Mouse (Mus musculus) forebrain, embryonic 15.5 days (tissue): ENCODE results near the gene Tspan5. TPM values are rescaled to one million over a fixed set of nuclear protein-coding genes. Genes with fewer than 3 reads are reported as not detected.

Source experiments
- ATAC-seq: fragments of 200-750 bp; cut with Nextera tagmentation; replicated peaks from 2 replicates; pipeline ENCODE4 v1.8.0; 2017; ENCODE audit warnings: mild to moderate bottlenecking, moderate TSS enrichment, moderate library complexity
- H3K27ac ChIP-seq: fragments of 300-500 bp; sonication (generic); replicated peaks from 2 replicates; pipeline ENCODE4 v1.5.1; 2015; ENCODE audit warnings: mild to moderate bottlenecking, inconsistent platforms
- H3K27me3 ChIP-seq: fragments of 300-500 bp; sonication (generic); 2 replicates; pipeline ENCODE4 v1.6.1; 2015; ENCODE audit warnings: inconsistent platforms
- H3K36me3 ChIP-seq: fragments of 300-500 bp; sonication (generic); 2 replicates; pipeline ENCODE4 v1.6.1; 2015; ENCODE audit warnings: mild to moderate bottlenecking, inconsistent platforms
- H3K4me1 ChIP-seq: fragments of 300-500 bp; sonication (generic); 2 replicates; pipeline ENCODE4 v1.6.1; 2015; ENCODE audit warnings: inconsistent platforms
- H3K4me2 ChIP-seq: fragments of 300-500 bp; sonication (generic); replicated peaks from 2 replicates; pipeline ENCODE4 v1.6.1; 2015; ENCODE audit warnings: mild to moderate bottlenecking, inconsistent platforms
- H3K4me3 ChIP-seq: fragments of 300-500 bp; sonication (generic); 2 replicates; pipeline ENCODE4 v1.5.1; 2015; ENCODE audit warnings: mild to moderate bottlenecking, inconsistent platforms
- H3K9ac ChIP-seq: fragments of 300-500 bp; sonication (generic); replicated peaks from 2 replicates; pipeline ENCODE4 v1.6.1; 2015; ENCODE audit warnings: mild to moderate bottlenecking, inconsistent platforms
- H3K9me3 ChIP-seq: fragments of 300-500 bp; sonication (generic); 2 replicates; pipeline ENCODE4 v1.6.1; 2016; ENCODE audit warnings: inconsistent platforms
- WGBS: fragments of 180-500 bp; shearing (Covaris S2); methylation state at CpG from one replicate; pipeline ENCODE4 v1.1.7; 2015; ENCODE audit warnings: mixed read lengths; 5-methylcytosine and 5-hydroxymethylcytosine counted together
- polyA plus RNA-seq: library from polyadenylated mRNA; unstranded; fragments of >200 nt; fragmentation: Nextera tagmentation; extraction: Ambion mirVana; gene quantifications from 2 replicates; pipeline ENCODE4 v1.2.1, GENCODE M21; 2015

The Tspan5 gene
- polyA plus RNA-seq, 1 experiment from 2014 or later: 104 TPM

DNA sequence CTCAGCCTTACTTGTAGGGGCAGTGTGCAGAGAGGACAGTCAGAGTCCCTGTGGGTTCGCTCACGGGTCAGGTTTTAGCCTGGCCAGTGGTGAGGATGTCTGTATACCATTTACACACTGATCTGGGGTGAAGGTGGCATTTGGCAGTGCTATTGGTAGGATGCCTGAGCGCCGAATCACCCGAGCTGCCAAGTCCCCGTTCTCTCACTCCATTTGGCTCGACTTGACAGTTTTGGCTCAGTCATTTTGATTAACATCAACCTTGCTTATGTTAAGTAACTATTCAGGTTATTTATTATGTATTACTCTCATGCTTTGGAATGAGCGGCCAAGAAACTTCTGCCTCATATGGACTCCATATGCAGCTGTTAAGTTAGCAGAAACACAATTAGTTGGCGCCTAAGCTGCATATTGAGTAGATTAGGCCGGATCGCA is 18.7 kb downstream of the Tspan5 start:
- no peaks in the 10 kb centered on the region for H3K27me3 ChIP-seq
- no peak overlapping the region for H3K4me2 ChIP-seq

DNA sequence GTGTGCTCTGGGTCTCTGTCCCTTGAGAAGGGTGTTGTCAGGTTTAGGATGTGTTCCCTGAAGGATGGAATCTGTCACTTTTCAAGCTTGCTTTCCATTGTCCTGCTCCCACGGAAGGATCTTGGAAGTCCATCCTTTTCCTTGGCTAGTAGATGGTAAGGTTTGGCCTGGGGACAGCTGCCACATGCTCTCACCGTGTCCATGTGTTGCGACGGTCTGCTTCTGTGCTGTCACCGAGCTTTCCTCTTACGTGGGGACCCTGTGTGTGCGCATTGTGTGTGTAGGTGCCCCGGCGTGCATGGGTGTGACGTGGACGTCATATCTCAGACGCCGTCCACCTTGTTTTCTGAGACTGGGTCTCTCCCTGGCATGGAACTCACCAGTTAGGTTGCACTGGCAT is 19.5 kb downstream of the Tspan5 start:
- Histone ChIP-seq H3K4me2 (no peak overlapping the region), H3K36me3 (no peaks in the 10 kb centered on the region), H3K9ac (0 out of 2 replicates have a peak overlapping the region, but pooled peaks have one; percentile 9), H3K4me1 (peaks cover 25% of the 10 kb centered on the region), H3K4me3 (no peak overlapping the region), H3K27ac (peak overlapping the region; percentile 61), H3K27me3 (no peaks in the 10 kb centered on the region), H3K9me3 (no peaks in the 10 kb centered on the region)
- 81% methylated on average over 13 of the region's 13 CpGs for WGBS
- ATAC-seq: no peak

More for the DNA sequence above, 18.7 kb downstream of the Tspan5 start:
- Histone ChIP-seq H3K27ac (peak overlapping the region; percentile 61; the same call in 1 of the 2 replicates), H3K4me1 (peaks cover 25% of the 10 kb centered on the region), H3K36me3 (no peaks in the 10 kb centered on the region), H3K9me3 (no peaks in the 10 kb centered on the region), H3K9ac (no peak overlapping the region), H3K4me3 (no peak overlapping the region)
- 17% methylated on average over 11 of the region's 11 CpGs for WGBS
- peak; percentile 74 for ATAC-seq

DNA sequence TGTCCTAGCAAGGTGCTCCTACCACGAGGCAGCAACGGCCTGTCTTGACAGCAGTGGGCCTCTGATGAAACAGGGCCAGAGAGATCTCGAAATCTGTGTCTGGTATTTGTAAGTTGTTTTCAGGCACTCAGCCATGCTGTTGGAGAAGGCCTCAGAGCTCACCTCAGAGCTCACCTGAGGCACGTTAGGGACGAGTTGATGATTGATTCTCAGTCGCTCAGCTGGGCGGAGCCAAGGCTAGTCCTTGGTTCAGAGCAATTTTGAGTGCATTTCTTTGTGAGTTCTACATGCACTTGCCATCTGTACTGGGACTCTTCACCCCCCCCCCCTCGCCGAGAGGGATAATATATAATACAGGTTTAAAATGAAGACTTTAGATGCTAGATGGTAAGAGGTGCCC is 21.9 kb downstream of the Tspan5 start:
- 87% methylated on average over 9 of the region's 9 CpGs for WGBS
- Histone ChIP-seq H3K27me3 (no peaks in the 10 kb centered on the region), H3K9me3 (no peaks in the 10 kb centered on the region), H3K9ac (no peak overlapping the region), H3K4me3 (no peak overlapping the region), H3K4me1 (peaks cover 33% of the 10 kb centered on the region), H3K27ac (no peak overlapping the region), H3K4me2 (no peak overlapping the region), H3K36me3 (no peaks in the 10 kb centered on the region)
- ATAC-seq: no peak

DNA sequence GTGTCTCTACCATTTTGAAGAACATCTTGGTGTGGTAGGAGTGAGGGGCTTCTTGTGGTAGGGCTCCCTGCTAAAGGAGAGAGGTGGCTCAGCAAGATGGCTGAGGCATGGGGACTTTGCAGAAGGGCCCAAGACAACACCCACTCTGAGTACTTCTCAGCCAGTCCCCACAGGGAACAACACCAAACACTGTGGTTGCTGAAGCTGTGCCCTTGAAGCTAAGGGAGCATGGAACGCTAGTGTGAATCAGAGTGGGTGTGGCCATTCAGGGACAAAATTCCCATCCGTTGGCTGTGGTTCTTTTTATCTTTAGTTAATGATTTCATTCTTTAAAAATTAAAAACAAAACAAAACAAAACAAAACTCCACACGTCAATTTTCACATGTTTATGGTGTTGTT is 22.8 kb downstream of the Tspan5 start:
- ATAC-seq: no peak
- H3K4me2 ChIP-seq: no peak overlapping the region
- no peak overlapping the region for H3K4me3 ChIP-seq
- WGBS: 70% methylated on average over 3 of the region's 3 CpGs
- H3K27ac ChIP-seq: no peak overlapping the region
- H3K27me3 ChIP-seq: no peaks in the 10 kb centered on the region
- H3K9ac ChIP-seq: no peak overlapping the region
- H3K36me3 ChIP-seq: no peaks in the 10 kb centered on the region
- no peaks in the 10 kb centered on the region for H3K9me3 ChIP-seq
- H3K4me1 ChIP-seq: peaks cover 37% of the 10 kb centered on the region

DNA sequence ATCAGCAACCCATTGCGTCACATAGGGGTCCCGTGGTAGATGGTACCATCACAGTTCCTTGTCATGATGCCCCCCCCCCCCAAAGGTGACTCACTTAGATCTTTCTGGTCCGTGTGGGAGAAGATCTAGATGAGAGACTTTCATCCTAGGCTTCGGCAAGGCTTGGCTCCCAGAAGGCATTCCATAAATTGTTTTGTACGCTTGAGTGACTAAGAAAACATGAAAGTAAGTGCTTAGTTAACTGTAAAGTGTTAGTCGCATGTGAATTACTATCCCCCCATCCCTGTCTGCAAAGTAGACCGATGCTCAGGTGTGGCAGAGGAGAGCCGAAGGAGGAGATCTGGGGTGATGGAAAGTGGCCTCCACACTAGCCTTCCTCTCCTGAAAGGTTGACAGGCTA is 25.0 kb downstream of the Tspan5 start:
- no peaks in the 10 kb centered on the region for H3K9me3 ChIP-seq
- no peak overlapping the region for H3K9ac ChIP-seq
- ATAC-seq: no peak
- no peak overlapping the region for H3K27ac ChIP-seq
- WGBS: 70% methylated on average over 8 of the region's 8 CpGs
- H3K4me3 ChIP-seq: no peak overlapping the region
- no peak overlapping the region for H3K4me2 ChIP-seq
- peaks cover 37% of the 10 kb centered on the region for H3K4me1 ChIP-seq
- no peaks in the 10 kb centered on the region for H3K27me3 ChIP-seq
- no peaks in the 10 kb centered on the region for H3K36me3 ChIP-seq

DNA sequence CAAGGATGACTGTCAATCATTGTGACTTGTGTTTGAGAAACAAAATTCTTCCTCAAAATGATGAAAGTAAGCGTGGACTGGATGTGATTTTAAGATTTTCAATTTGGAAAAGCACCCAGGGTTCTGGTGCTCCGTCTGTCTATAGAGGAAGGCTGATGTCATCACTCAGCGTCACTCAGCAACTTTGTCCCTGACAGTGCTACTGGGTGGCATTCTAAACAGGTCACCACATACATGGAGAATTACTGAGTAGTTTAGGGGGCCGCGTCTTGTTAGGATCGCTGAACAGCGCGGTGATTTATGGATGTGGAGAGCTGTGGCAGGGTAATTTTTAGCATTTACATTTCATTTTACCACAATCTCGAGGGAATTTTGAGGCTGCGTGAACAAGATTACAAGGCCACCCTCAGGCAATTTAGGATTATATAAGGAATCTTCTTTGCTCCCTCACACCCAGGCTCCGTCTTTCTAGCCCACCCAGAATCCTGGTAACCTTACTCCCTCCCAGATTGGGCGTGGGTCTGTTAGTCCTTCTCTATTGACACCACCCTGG is 26.6 kb downstream of the Tspan5 start:
- Histone ChIP-seq H3K4me1 (peaks cover 40% of the 10 kb centered on the region), H3K4me2 (no peak overlapping the region), H3K9ac (no peak overlapping the region), H3K27me3 (no peaks in the 10 kb centered on the region), H3K9me3 (no peaks in the 10 kb centered on the region), H3K4me3 (no peak overlapping the region), H3K36me3 (no peaks in the 10 kb centered on the region), H3K27ac (no peak overlapping the region)
- 68% methylated on average over 12 of the region's 12 CpGs for WGBS
- no peak for ATAC-seq

DNA sequence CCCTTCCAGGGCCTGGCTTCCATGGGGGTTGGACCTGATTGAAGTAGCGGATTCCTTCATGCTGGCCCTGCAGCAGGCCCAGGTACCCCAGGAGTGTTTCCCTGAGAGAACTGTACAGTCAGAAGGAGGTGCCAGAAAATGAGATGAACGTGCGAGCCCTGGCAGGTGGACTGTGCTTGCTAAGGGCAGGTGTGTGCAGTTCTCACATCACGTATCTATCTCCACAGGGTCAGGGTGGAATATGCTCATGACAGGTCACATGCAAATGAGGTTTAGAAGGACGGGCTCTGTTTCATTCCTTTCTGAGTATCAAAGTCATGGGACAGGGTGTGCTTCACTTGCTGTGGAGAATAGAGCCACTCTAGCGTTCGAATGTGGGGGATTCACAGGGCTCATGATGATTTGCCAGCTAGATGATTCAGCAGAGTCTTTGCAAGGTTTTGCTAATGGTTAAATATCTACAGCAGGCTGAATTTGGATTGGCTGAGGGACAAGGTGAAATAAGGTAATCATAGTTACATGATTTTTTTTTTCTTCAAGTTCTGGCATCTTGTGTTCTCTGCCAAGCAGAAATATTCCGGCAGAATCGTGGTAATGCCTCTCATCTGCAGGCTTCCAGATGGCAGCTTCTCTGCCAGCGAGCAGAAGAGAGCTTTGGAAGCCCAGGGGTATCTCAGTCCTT is 28.8 kb downstream of the Tspan5 start:
- Histone ChIP-seq H3K27me3 (no peaks in the 10 kb centered on the region), H3K9ac (no peak overlapping the region), H3K9me3 (no peaks in the 10 kb centered on the region), H3K36me3 (no peaks in the 10 kb centered on the region), H3K27ac (0 out of 2 replicates have a peak overlapping the region, but pooled peaks have one; percentile 14), H3K4me1 (peaks cover 55% of the 10 kb centered on the region), H3K4me3 (no peak overlapping the region), H3K4me2 (no peak overlapping the region)
- ATAC-seq: 0 out of 2 replicates have a peak, but pooled peaks have one; percentile 23
- WGBS: 52% methylated on average over 10 of the region's 10 CpGs

DNA sequence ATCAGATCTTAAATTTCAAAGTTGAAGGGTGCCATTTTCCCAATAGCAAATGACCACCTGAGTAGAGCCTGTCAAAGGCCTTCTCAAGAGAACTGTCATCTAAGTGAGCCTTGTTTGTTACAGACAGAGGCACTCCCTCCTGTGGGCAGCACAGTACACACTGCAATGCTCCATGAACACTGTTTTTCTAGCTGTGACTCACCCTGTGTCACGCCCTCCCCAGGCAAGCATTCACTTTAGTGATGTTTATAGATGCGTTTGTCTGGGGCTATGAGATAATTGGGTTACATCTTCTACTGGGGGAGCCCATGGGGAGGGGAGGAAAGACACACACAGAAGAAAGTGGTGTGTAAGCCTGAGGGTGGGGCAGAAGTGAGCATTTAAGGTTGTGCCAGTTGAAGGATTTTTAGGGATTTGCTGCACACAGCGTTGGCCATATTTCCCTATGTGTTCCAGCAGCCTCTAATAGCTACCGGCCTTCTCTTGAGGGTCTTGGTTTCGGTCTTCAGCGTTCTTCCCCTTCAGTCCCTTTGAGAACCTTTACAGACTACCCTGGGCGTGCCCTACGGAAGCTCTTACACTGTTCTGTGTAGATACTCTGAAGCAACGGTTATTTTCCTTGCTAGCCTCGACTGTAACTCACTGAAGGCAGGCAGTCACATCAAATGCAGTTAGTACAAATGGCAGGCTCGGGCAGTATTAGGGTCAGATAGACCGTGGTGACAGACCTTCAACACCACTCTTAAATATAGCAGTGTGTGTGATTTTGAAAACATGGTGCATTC is 29.7 kb downstream of the Tspan5 start:
- Histone ChIP-seq H3K9ac (no peak overlapping the region), H3K9me3 (no peaks in the 10 kb centered on the region), H3K4me2 (no peak overlapping the region), H3K27ac (no peak overlapping the region), H3K36me3 (no peaks in the 10 kb centered on the region), H3K27me3 (no peaks in the 10 kb centered on the region), H3K4me1 (peaks cover 55% of the 10 kb centered on the region), H3K4me3 (no peak overlapping the region)
- 88% methylated on average over 12 of the region's 12 CpGs for WGBS
- no peak for ATAC-seq

DNA sequence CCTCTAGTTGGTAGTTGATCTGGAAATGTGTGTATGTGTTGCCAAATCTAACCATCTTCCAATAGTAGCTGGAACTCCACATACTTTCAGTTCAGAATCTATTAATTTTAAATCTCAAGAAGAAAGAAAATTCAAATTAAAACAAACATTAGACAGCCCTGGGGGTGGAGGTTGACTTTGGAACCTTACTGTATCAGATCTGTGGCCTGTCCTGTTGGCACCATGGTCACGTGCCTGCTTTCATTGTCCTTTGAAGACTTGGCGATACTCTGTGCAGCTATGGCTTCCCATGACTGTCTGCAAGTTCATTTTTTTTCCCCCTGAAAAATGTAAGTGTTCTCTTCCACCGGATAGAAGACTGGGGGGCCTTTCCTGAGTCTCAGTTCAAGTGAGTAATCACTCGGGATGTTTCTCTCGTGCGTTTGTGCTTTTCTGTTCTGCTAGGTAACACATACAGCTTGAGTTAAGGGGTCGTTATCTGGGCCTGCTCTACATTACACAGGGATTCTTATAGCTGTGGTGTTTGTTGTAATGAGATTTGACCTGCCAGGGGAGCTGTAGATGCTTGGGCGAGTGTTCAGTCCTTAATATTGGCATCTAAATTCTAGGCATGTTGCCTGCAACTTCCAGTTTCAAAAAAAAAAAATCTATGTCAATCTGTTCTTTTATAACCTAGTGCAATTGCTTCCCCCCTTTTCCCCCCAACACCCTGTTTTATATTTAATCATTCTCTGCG is 32.0 kb downstream of the Tspan5 start:
- no peak overlapping the region for H3K9ac ChIP-seq
- H3K27me3 ChIP-seq: no peaks in the 10 kb centered on the region
- H3K36me3 ChIP-seq: no peaks in the 10 kb centered on the region
- H3K9me3 ChIP-seq: no peaks in the 10 kb centered on the region
- H3K4me2 ChIP-seq: no peak overlapping the region
- H3K4me1 ChIP-seq: peaks cover 59% of the 10 kb centered on the region
- ATAC-seq: no peak
- H3K27ac ChIP-seq: 0 out of 2 replicates have a peak overlapping the region, but pooled peaks have one; percentile 24
- H3K4me3 ChIP-seq: no peak overlapping the region
- WGBS: 45% methylated on average over 9 of the region's 9 CpGs

DNA sequence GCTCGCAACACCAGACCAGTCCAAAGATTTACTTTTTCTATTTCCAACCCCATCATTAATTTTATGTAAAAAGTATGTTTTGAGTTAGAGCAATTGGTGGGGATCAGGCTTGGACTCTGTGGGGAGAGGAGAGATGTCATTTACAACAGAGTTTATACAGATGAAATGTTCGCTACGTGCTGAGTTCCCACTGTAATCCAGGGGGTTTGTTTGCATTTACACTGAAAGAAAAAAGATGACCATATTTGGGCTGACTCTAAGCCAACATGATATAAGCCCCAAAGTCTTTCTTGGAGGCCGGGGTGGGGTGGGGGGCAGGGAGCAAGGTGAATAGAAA is 32.6 kb downstream of the Tspan5 start:
- ATAC-seq: no peak
- H3K4me1 ChIP-seq: peaks cover 61% of the 10 kb centered on the region
- 51% methylated on average over 4 of the region's 4 CpGs for WGBS

DNA sequence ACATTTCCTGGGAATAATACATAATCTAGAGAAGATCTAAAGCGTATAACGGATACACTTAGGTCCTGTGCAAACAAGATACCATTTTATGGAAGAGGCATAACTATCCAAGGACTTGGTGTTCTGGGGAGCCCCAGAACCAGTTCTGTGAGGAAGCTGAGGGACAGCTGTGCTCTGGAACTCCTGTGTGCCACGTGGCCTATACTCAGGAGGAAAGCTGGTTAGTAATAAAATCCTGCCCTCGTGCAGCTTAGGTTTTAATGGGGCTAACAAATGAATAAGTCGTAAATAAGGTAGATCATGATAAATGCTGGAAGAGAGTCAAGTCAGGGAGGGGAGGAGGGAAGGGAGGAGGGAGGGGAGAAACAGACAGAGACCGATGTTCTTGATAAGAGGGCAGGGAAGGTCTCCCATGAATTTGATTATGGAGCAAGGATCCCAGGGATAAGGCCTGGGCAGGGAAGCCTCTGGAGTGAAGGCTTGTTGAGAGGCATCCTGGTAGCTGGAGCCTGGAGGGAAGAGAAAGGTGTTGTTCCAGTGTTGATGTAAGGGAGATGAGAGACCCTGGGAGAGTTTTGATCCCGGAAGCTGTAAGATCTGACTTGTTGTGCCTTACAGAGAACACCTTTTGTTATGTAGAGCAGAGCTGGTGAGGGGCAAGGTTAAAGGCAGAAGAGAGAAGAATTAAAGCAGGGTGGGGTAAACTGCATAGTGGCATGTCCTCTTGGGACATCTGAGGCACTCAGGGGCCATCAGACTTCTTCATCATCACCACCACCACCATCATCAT is 34.1 kb downstream of the Tspan5 start:
- H3K9me3 ChIP-seq: no peaks in the 10 kb centered on the region
- H3K36me3 ChIP-seq: no peaks in the 10 kb centered on the region
- no peak overlapping the region for H3K4me3 ChIP-seq
- H3K27me3 ChIP-seq: no peaks in the 10 kb centered on the region
- no peak overlapping the region for H3K27ac ChIP-seq
- no peak overlapping the region for H3K9ac ChIP-seq
- no peak for ATAC-seq
- no peak overlapping the region for H3K4me2 ChIP-seq
- WGBS: 79% methylated on average over 7 of the region's 7 CpGs
- H3K4me1 ChIP-seq: peaks cover 51% of the 10 kb centered on the region

More for the DNA sequence above, 32.6 kb downstream of the Tspan5 start:
- Histone ChIP-seq H3K4me3 (no peak overlapping the region), H3K27me3 (no peaks in the 10 kb centered on the region), H3K36me3 (no peaks in the 10 kb centered on the region), H3K9ac (no peak overlapping the region), H3K4me2 (no peak overlapping the region), H3K27ac (no peak overlapping the region), H3K9me3 (no peaks in the 10 kb centered on the region)
